Comparison of ENCODE assay signal across 9 mouse cellular contexts in genomic region chr6:135333994-135334651, GRCm38 (mm10). TPM values are rescaled to one million over a fixed set of nuclear protein-coding genes. Genes with fewer than 3 reads are reported as not detected.
DNase-seq lines count a peak whose midpoint lies in the region; ATAC-seq and TF ChIP-seq lines count a peak whose summit lies in the region.
"Had no signal": no experiment of that assay in that cellular context is flagged by ENCODE, and none has a peak within 500 bp of the region (broad histone marks: within the 10 kb centered on the region; RNA-seq: fewer than 3 reads in every experiment).

No protein-coding gene starts in this region.

- peak; percentile 33 to 43 for DNase-seq in cerebellum, postnatal 10 days
- DNase-seq in cerebellum, postnatal 25 days, result no peak
- peak; percentile 54 to 57 for DNase-seq in heart, postnatal 10 days
- DNase-seq in limb, embryonic 14.5 days (ENCODE audit: low spot score), result peak; percentile 89
- DNase-seq in left cerebral cortex, postnatal 25 days (ENCODE audit: low spot score in 2 of 2), result no peak
- DNase-seq in left cerebral cortex, postnatal 36 days (ENCODE audit: low spot score in 2 of 2), result no peak

- intact Hi-C loops in heart, postnatal 10 days (cut with DNase I), result loop anchor here (5.0 kb wide), 1 partner anchor 33 kb away; no protein-coding TSS in a partner anchor
- intact Hi-C loops in left cerebral cortex, postnatal 25 days (cut with DNase I), result no loop called here
- intact Hi-C loops in left cerebral cortex, postnatal 36 days (cut with DNase I), result no loop called here

- 0 out of 2 replicates have a peak overlapping the region, but pooled peaks have one; percentile 11 for H3K9ac ChIP-seq in embryonic facial prominence, embryonic 13.5 days
- H3K9ac ChIP-seq in limb, embryonic 14.5 days (ENCODE audit: low read depth, low read length, severe bottlenecking), result 0 out of 2 replicates have a peak overlapping the region, but pooled peaks have one; percentile 7

- H3K4me1 ChIP-seq in embryonic facial prominence, embryonic 13.5 days, result peaks cover 34% of the 10 kb centered on the region
- peaks cover 33% of the 10 kb centered on the region for H3K4me1 ChIP-seq in limb, embryonic 14.5 days (ENCODE audit: control insufficient read depth, insufficient read depth, low read length)

- ATAC-seq in embryonic facial prominence, embryonic 13.5 days (ENCODE audit: insufficient number of reproducible peaks, insufficient read depth, low FRiP score, low TSS enrichment, low read depth), result no peak
- ATAC-seq in limb, embryonic 14.5 days (ENCODE audit: low FRiP score, low read depth), result peak; percentile 64
- ATAC-seq in inflammation-experienced regulatory T-cells, adult 6 months, result no peak

- no peaks in the 10 kb centered on the region for H3K27me3 ChIP-seq in embryonic facial prominence, embryonic 13.5 days
- no peaks in the 10 kb centered on the region for H3K27me3 ChIP-seq in limb, embryonic 14.5 days (ENCODE audit: control insufficient read depth, insufficient read depth, low read length)

- H3K27ac ChIP-seq in embryonic facial prominence, embryonic 13.5 days, result peak overlapping the region; percentile 94
- H3K27ac ChIP-seq in limb, embryonic 14.5 days (replicated peaks; ENCODE audit: low read depth, low read length), result peak overlapping the region; percentile 95

- TF ChIP-seq POLR2A in limb, embryonic 14.5 days (IDR thresholded peaks at IDR 0.05; ENCODE audit: borderline replicate concordance, extremely low read depth, insufficient read depth, insufficient read length), result no peak

- no peak overlapping the region for H3K4me3 ChIP-seq in embryonic facial prominence, embryonic 13.5 days
- no peak overlapping the region for H3K4me3 ChIP-seq in limb, embryonic 14.5 days (replicated peaks; ENCODE audit: low read length)

- no peaks in the 10 kb centered on the region for H3K36me3 ChIP-seq in embryonic facial prominence, embryonic 13.5 days
- no peaks in the 10 kb centered on the region for H3K36me3 ChIP-seq in limb, embryonic 14.5 days (ENCODE audit: control insufficient read depth, insufficient read depth, low read length)

- no peak overlapping the region for H3K4me2 ChIP-seq in embryonic facial prominence, embryonic 13.5 days
- H3K4me2 ChIP-seq in limb, embryonic 14.5 days (replicated peaks; ENCODE audit: low read depth, low read length, severe bottlenecking), result no peak overlapping the region; the same call in 1 of the 2 replicates

- 36% methylated on average over 5 of the region's 5 CpGs for WGBS in embryonic facial prominence, embryonic 13.5 days
- 42% methylated on average over 5 of the region's 5 CpGs for WGBS in limb, embryonic 14.5 days

- no peaks in the 10 kb centered on the region for H3K9me3 ChIP-seq in embryonic facial prominence, embryonic 13.5 days
- no peaks in the 10 kb centered on the region for H3K9me3 ChIP-seq in limb, embryonic 14.5 days (ENCODE audit: control insufficient read depth, low read length)

RNA-seq across cellular contexts. Expression of gene Pbp2, which starts 23.9 kb away (rescaled TPM):
- polyA plus RNA-seq in embryonic facial prominence, embryonic 13.5 days (2015; fragmentation: Nextera tagmentation; extraction: Ambion mirVana), result not detected in 2 replicates
- total RNA-seq in heart, postnatal 10 days (2021), result not detected
- polyA plus RNA-seq in limb, embryonic 14.5 days (2012; rRNA removed), result 0.34 and 0.46 TPM in 2 replicates
- 0.29 and 0.46 TPM in 2 replicates for polyA plus RNA-seq in limb, embryonic 14.5 days (2014; fragmentation: Nextera tagmentation; extraction: Ambion mirVana)
- under 1 TPM; 0.25 to 0.28 TPM for total RNA-seq in left cerebral cortex, postnatal 25 days (2021)
- not detected for polyA plus RNA-seq in inflammation-experienced regulatory T-cells, adult 6 months (2017; shearing (Covaris generic))
- total RNA-seq in left cerebral cortex, postnatal 36 days (2021), result under 1 TPM in 1 of 2 experiments, not detected in 1; 0.32 TPM
- total RNA-seq: common myeloid progenitor, adult 5-6 weeks had no signal

RNA-seq across cellular contexts. Expression of gene Emp1, which starts 28.2 kb away (rescaled TPM):
- 71.9 and 84.0 TPM in 2 replicates for polyA plus RNA-seq in embryonic facial prominence, embryonic 13.5 days (2015; fragmentation: Nextera tagmentation; extraction: Ambion mirVana)
- total RNA-seq in heart, postnatal 10 days (2021), result 100 to 1,000 TPM; 192 to 206 TPM
- 366 and 528 TPM in 2 replicates for polyA plus RNA-seq in limb, embryonic 14.5 days (2012; rRNA removed)
- polyA plus RNA-seq in limb, embryonic 14.5 days (2014; fragmentation: Nextera tagmentation; extraction: Ambion mirVana), result 91.7 and 98.9 TPM in 2 replicates
- 1 to 10 TPM; 2.4 to 3.9 TPM for total RNA-seq in left cerebral cortex, postnatal 25 days (2021)
- 10 to 100 TPM in 2 of 3 experiments, 1 to 10 TPM in 1; 7.0 to 16.4 (median 12.2) TPM for polyA plus RNA-seq in inflammation-experienced regulatory T-cells, adult 6 months (2017; shearing (Covaris generic))
- 1 to 10 TPM; 1.3 to 3.7 TPM for total RNA-seq in left cerebral cortex, postnatal 36 days (2021)

Comparison
In these comparisons a context has a peak if more than half of its experiments do, and no peak if none do; other contexts are left out.
1. DNase-seq: peak in cerebellum, postnatal 10 days (2 of 2), heart, postnatal 10 days (2 of 2) and limb, embryonic 14.5 days (single experiment); none in cerebellum, postnatal 25 days (0 of 2), left cerebral cortex, postnatal 25 days (0 of 2) and left cerebral cortex, postnatal 36 days (0 of 2).
2. RNA of gene Emp1, which starts 28.2 kb away (total RNA-seq): 192 to 206 TPM in heart, postnatal 10 days; 2.4 to 3.9 TPM in left cerebral cortex, postnatal 25 days and 1.3 to 3.7 TPM in left cerebral cortex, postnatal 36 days; every median in the first group is over 10 times any median in the second.